Mouse (Mus musculus) layer of hippocampus, adult 8-10 months (tissue): ENCODE data around the gene Kantr. TPM values are rescaled to one million over a fixed set of nuclear protein-coding genes. Genes with fewer than 3 reads are reported as not detected.

Experiments
- DNase-seq, 2 experiments: peaks; one replicate each; pipeline ENCODE4 v3.0.0; 2022; ENCODE audit warnings: low spot score in 2 of 2
- total RNA-seq, 4 experiments: library from RNA; stranded (reverse); gene quantifications; 2 replicates each; pipeline ENCODE4 v1.2.4; 2022

Kantr gene
- total RNA-seq, 4 experiments from 2014 or later, result 47.9 to 60.3 (median 54.7) TPM

GRCm38 (mm10) chrX:152284746-152285145 is 42.5 kb downstream of the Kantr start:
- no peak for DNase-seq

DNA sequence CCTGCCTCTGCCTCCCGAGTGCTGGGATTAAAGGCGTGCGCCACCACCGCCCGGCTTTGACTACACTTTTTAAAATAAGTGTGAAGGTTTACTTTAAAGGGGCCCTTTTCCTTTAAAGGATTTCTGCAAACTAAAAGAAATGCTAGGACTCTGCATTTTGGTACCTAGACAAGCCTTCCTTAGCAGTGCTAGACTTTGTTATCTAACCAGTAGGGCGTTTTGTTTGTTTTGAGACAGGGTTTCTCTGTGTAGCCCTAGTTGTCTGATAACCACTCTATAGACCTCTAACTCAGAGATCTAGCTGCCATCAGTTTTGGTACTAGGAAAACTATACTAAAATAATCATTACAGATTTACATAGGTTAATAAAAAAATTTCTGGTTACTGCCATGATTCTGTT is 47.9 kb downstream of the Kantr start:
- DNase-seq, result no peak

- no peak for DNase-seq
Observed at GRCm38 (mm10) chrX:152271189-152271588, 56.1 kb downstream of the Kantr start.

Other genes with a start within 250 kb of the Kantr start
- 100 to 1,000 TPM; 143 to 160 (median 154) TPM for gene Iqsec2, start 183.2 kb downstream of the Kantr start, total RNA-seq
- gene Kdm5c, start 94.5 kb downstream of the Kantr start, total RNA-seq, result 10 to 100 TPM; 44.8 to 64.3 (median 52.9) TPM
- gene Tspyl2, start 14.9 kb upstream of the Kantr start, total RNA-seq, result 100 to 1,000 TPM; 116 to 139 (median 126) TPM
- gene Gpr173, start 41.2 kb upstream of the Kantr start, total RNA-seq, result 10 to 100 TPM; 14.3 to 17.8 (median 15.6) TPM
- gene Cldn34a, start 235.8 kb upstream of the Kantr start, total RNA-seq, result not detected